Mouse (Mus musculus) intestine, embryonic 14.5 days (tissue): ENCODE measurements around the gene Abcc4. TPM values are rescaled to one million over a fixed set of nuclear protein-coding genes. Genes with fewer than 3 reads are reported as not detected.

Experiments used
- ATAC-seq: fragments of 200-750 bp; cut with Nextera tagmentation; replicated peaks from 2 replicates; pipeline ENCODE4 v1.8.0; 2017; ENCODE audit warnings: low read depth, moderate number of reproducible peaks, moderate TSS enrichment, moderate library complexity; ENCODE audit not compliant: low FRiP score, low TSS enrichment
- DNase-seq: peaks from one replicate; pipeline ENCODE4 v3.0.0-alpha.2; 2018; ENCODE audit warnings: low spot score
- H3K27ac ChIP-seq: fragments of 300-500 bp; sonication (generic); 2 replicates; pipeline ENCODE4 v1.5.1; 2014; ENCODE audit warnings: low read depth, mild to moderate bottlenecking, control low read depth
- H3K27me3 ChIP-seq: fragments of 300-500 bp; sonication (generic); replicated peaks from 2 replicates; pipeline ENCODE4 v1.6.1; 2014; ENCODE audit warnings: low read length, control low read depth; ENCODE audit not compliant: control insufficient read depth, insufficient read depth
- H3K36me3 ChIP-seq: fragments of 300-500 bp; sonication (generic); 2 replicates; pipeline ENCODE4 v1.6.1; 2014; ENCODE audit warnings: low read length, control low read depth; ENCODE audit not compliant: control insufficient read depth, insufficient read depth
- H3K4me1 ChIP-seq: fragments of 300-500 bp; sonication (generic); replicated peaks from 2 replicates; pipeline ENCODE4 v1.6.1; 2014; ENCODE audit warnings: low read length, control low read depth, mixed read lengths; ENCODE audit not compliant: control insufficient read depth, insufficient read depth
- H3K4me2 ChIP-seq: fragments of 300-500 bp; sonication (generic); 2 replicates; pipeline ENCODE4 v1.6.1; 2014; ENCODE audit warnings: low read length
- H3K4me3 ChIP-seq: fragments of 300-500 bp; sonication (generic); 2 replicates; pipeline ENCODE4 v1.5.1; 2014; ENCODE audit warnings: low read depth, low read length, control low read depth, mixed read lengths
- H3K9ac ChIP-seq: fragments of 300-500 bp; sonication (generic); 2 replicates; pipeline ENCODE4 v1.6.1; 2014; ENCODE audit warnings: mild to moderate bottlenecking, low read length
- H3K9me3 ChIP-seq: fragments of 300-500 bp; sonication (generic); 2 replicates; pipeline ENCODE4 v1.6.1; 2016; ENCODE audit warnings: low read length, control low read depth; ENCODE audit not compliant: control insufficient read depth
- whole genome bisulfite sequencing: fragments of 180-500 bp; shearing (Covaris S2); extraction: QIAGEN DNeasy Blood & Tissue Kit; methylation state at CpG from one replicate; pipeline ENCODE4 v1.1.7; 2014; 5-methylcytosine and 5-hydroxymethylcytosine counted together
- polyA plus RNA-seq: library from polyadenylated mRNA; unstranded; fragments of >200 nt; fragmentation: Nextera tagmentation; extraction: Ambion mirVana; gene quantifications from 2 replicates; pipeline ENCODE4 v1.2.1, GENCODE M21; 2014

Gene Abcc4
- polyA plus RNA-seq, 1 experiment from 2014 or later, result 4.4 TPM

DNA sequence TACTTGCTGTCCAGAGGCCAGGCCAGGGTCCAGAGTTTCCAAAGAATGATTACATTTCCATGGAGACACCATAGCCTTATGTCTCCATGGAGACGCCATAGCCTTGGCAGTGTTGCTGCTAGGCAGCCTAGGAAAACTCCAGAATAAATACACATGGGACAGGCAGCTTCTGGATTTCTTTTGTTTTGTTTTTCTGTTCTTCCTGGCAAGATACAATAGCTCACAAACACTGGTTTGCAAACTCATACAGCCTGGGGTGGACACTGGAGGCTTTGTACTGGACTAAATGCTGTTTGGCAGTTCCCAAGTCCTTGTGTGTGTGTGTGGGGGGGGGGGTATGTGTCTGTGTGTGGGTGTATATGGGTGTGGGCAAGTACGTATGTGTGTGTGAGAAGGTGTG, 29.1 kb upstream of the Abcc4 start:
- H3K27me3 ChIP-seq, result no peaks in the 10 kb centered on the region
- H3K9me3 ChIP-seq, result peaks cover 2% of the 10 kb centered on the region; the same call in 1 of the 2 replicates
- H3K36me3 ChIP-seq, result no peaks in the 10 kb centered on the region
- H3K4me1 ChIP-seq, result no peaks in the 10 kb centered on the region
- H3K9ac ChIP-seq, result no peak overlapping the region
- H3K4me3 ChIP-seq, result no peak overlapping the region
- DNase-seq (no peak), ATAC-seq (no peak)
- WGBS, result 59% methylated on average over 2 of the region's 2 CpGs
- H3K27ac ChIP-seq, result no peak overlapping the region
- H3K4me2 ChIP-seq, result no peak overlapping the region

DNA sequence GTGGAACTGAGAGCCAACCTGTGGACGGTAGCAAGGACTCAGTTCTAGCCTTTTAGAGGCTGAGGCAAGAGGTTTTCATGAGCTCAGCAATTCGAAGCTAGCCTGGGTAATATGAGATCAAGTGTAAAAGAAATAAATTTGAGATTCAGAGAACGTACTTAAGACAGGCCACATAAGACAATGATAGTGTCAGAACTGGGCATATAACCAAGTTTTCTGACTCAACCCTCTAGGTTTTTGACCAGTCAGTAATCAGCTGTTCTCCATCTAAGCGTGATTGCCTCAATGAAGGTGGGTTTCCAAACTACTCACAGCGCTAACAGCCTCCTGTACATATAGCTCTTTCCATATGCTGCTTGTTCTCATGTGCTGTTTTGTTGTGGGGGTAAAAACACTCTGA, 27.1 kb upstream of the Abcc4 start:
- H3K4me1 ChIP-seq, result no peaks in the 10 kb centered on the region
- ATAC-seq, result no peak

DNA sequence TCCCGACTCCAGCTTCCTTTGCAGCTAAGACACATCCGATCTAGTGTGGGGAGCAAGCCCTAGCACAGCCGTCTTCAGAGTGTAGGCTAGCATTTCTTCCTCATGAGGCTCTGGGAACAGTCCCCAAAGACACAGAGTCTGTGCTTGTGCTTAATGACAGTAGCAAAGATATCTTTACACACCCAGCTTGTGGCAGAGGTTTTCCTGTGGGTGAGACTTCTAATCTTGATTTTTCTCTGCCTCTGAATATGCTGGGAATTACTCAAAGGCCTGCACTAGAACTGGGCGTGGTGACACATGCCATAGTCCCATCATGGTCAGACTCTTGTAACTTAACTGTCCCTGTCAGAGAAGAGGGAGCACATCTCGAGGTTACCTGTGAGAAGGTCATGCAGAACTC, 24.6 kb upstream of the Abcc4 start:
- ATAC-seq (no peak), DNase-seq (no peak)
- H3K4me2 ChIP-seq, result no peak overlapping the region
- H3K27me3 ChIP-seq, result no peaks in the 10 kb centered on the region
- H3K9ac ChIP-seq, result no peak overlapping the region
- no peaks in the 10 kb centered on the region for H3K36me3 ChIP-seq
- H3K27ac ChIP-seq, result no peak overlapping the region
- no peaks in the 10 kb centered on the region for H3K4me1 ChIP-seq
- no peaks in the 10 kb centered on the region for H3K9me3 ChIP-seq
- no peak overlapping the region for H3K4me3 ChIP-seq
- whole genome bisulfite sequencing, result 85% methylated on average over 5 of the region's 5 CpGs

More for the DNA sequence above, 27.1 kb upstream of the Abcc4 start:
- H3K27ac ChIP-seq, result no peak overlapping the region
- no peaks in the 10 kb centered on the region for H3K27me3 ChIP-seq
- no peak for DNase-seq
- no peaks in the 10 kb centered on the region for H3K9me3 ChIP-seq
- no peak overlapping the region for H3K9ac ChIP-seq
- WGBS, result 86% methylated on average over 5 of the region's 5 CpGs
- no peak overlapping the region for H3K4me3 ChIP-seq
- H3K36me3 ChIP-seq, result no peaks in the 10 kb centered on the region
- H3K4me2 ChIP-seq, result no peak overlapping the region

DNA sequence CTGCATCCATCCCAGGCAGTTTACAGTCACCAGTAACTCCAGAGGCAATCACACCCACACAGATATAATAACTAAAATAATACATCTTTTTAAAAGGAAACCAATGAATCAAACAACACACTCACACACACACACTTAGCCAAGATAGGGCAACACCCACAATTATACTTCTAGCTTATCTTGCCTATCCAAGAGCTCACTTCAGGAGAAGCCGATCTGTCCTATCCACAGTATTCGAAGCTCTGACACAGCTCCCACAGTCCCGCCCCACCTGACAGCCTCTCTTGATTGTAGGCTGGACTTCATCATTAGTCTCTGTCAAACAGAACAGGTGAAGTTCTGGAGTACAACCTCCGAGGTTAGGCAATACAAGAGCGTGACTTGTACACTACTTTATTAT, 19.4 kb upstream of the Abcc4 start:
- no peak for ATAC-seq
- no peaks in the 10 kb centered on the region for H3K27me3 ChIP-seq
- no peak overlapping the region for H3K4me2 ChIP-seq
- DNase-seq, result no peak
- WGBS, result 72% methylated on average over 5 of the region's 5 CpGs
- no peak overlapping the region for H3K9ac ChIP-seq
- H3K27ac ChIP-seq, result no peak overlapping the region
- no peak overlapping the region for H3K4me3 ChIP-seq
- no peaks in the 10 kb centered on the region for H3K9me3 ChIP-seq
- H3K4me1 ChIP-seq, result no peaks in the 10 kb centered on the region
- H3K36me3 ChIP-seq, result no peaks in the 10 kb centered on the region

DNA sequence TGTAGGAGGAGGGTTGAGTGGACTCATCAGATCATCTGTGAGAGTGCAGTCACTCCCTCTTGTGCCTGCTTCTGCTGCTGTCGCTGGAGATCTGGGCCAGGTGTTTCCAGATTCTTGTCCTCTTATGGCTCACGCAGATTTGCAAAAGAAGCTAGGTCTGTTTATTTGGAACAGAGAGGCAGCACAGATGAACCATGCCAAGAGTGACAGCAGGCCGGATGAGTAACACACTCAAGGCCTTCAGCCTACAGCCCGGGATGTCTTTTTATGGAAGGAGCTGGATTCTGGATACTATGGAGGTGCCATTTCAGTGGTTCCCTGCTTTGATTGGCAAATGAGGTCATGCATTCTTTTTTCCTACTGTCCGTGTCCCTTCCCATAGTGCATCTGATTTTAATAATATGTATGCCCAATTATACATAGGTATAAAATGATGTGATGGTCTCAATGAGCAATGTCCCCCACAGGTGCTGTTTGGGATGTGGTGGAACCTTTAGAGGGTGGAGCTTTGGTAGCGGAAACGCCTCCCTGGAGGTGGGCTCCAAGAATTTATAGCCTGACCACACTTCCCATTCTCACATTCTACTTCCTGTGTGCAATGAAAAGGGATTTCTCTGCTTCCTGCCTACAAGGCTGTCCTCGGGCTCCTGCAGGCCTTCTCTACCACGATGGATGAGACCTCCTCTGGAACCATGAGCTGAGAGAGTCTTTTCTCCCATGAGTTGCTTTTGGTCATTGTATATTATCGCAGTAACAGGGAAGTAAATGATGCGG, 18.1 kb upstream of the Abcc4 start:
- no peaks in the 10 kb centered on the region for H3K9me3 ChIP-seq
- H3K36me3 ChIP-seq, result no peaks in the 10 kb centered on the region
- H3K9ac ChIP-seq, result no peak overlapping the region
- no peaks in the 10 kb centered on the region for H3K27me3 ChIP-seq
- H3K27ac ChIP-seq, result no peak overlapping the region
- no peak overlapping the region for H3K4me3 ChIP-seq
- H3K4me2 ChIP-seq, result no peak overlapping the region
- ATAC-seq, result no peak
- WGBS, result 74% methylated on average over 11 of the region's 11 CpGs
- no peak for DNase-seq
- no peaks in the 10 kb centered on the region for H3K4me1 ChIP-seq

GRCm38 (mm10) chr14:118719566-118720174, 13.7 kb upstream of the Abcc4 start:
- H3K9ac ChIP-seq, result no peak overlapping the region
- WGBS, result 53% methylated on average over 10 of the region's 10 CpGs
- ATAC-seq (no peak), DNase-seq (no peak)
- no peaks in the 10 kb centered on the region for H3K4me1 ChIP-seq
- no peak overlapping the region for H3K4me2 ChIP-seq
- no peak overlapping the region for H3K27ac ChIP-seq
- no peaks in the 10 kb centered on the region for H3K27me3 ChIP-seq
- no peak overlapping the region for H3K4me3 ChIP-seq
- no peaks in the 10 kb centered on the region for H3K36me3 ChIP-seq
- no peaks in the 10 kb centered on the region for H3K9me3 ChIP-seq

DNA sequence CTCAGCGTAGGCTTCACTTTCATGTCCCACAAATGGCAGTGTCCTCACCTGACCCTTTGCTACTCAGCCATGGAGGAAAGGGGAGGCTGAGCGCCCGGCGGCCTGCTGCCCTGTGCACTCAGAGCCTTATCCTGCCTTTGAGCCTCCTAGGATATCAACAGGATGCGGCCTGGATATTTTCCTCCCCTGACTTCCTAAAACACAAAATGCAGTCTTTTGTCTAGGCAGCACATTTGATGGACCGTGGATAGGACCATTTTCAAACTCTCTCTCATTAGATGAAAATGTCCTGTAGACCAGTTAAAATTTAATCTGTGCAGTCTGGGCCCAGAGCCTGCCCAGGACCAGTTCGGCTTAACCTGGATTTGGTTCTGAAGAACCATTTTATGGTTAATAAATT, 12.6 kb upstream of the Abcc4 start:
- Histone ChIP-seq H3K36me3 (no peaks in the 10 kb centered on the region), H3K4me2 (no peak overlapping the region), H3K9me3 (no peaks in the 10 kb centered on the region), H3K27ac (no peak overlapping the region), H3K27me3 (no peaks in the 10 kb centered on the region), H3K4me1 (0 out of 2 replicates have a peak, but pooled peaks cover 2% of the 10 kb centered on the region), H3K4me3 (no peak overlapping the region), H3K9ac (no peak overlapping the region)
- DNase-seq (no peak), ATAC-seq (no peak)
- WGBS, result 74% methylated on average over 7 of the region's 7 CpGs

- no peak overlapping the region for H3K9ac ChIP-seq
- H3K4me3 ChIP-seq, result no peak overlapping the region
- H3K36me3 ChIP-seq, result no peaks in the 10 kb centered on the region
- no peak overlapping the region for H3K27ac ChIP-seq
- 87% methylated on average over 16 of the region's 16 CpGs for WGBS
- no peak for ATAC-seq
- H3K9me3 ChIP-seq, result no peaks in the 10 kb centered on the region
- 0 out of 2 replicates have a peak, but pooled peaks cover 7% of the 10 kb centered on the region for H3K4me1 ChIP-seq
- H3K27me3 ChIP-seq, result 0 out of 2 replicates have a peak, but pooled peaks cover 3% of the 10 kb centered on the region
- no peak overlapping the region for H3K4me2 ChIP-seq
- DNase-seq, result no peak
Observed at GRCm38 (mm10) chr14:118716372-118717312, 10.6 kb upstream of the Abcc4 start.
